ENCODE assay signal across 14 mouse cellular contexts in the genomic region with DNA sequence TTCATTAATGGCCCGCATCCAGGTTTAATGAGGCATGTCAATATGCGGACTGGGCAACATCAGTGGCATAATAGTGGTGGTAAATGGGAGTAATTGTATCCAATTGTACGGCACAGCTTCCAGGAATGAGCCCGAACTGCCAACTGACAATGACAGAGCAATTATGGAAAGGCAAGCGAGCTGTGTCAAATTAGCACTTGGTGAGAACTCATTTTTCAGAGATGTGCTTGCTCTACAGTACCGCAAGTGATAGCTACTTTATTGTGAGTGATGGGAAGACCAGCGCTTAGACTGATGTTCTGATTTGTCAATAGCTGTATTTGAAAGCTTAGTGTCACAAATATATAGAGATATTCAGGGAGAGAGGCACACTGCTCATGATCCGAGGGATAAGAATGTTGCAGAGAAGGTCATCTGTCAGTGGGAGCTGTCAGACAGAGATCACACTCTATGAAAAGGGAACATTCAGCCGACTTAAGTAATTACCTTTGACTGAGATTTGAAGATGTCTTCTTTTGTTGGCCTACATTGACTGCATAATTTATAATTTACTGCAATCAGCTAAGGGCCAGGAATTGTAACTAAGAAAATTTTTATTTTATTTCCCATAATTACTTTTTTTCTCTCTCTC.
DNase-seq lines count a peak whose midpoint lies in the region; ATAC-seq lines count a peak whose summit lies in the region.
"Had no signal": no experiment of that assay in that cellular context is flagged by ENCODE, and none has a peak within 500 bp of the region (broad histone marks: within the 10 kb centered on the region; RNA-seq: fewer than 3 reads in every experiment).

No protein-coding gene starts in this region.

- no peaks in the 10 kb centered on the region for H3K36me3 ChIP-seq in embryonic facial prominence, embryonic 14.5 days (ENCODE audit: control insufficient read depth, insufficient read depth, low read length)
- H3K36me3 ChIP-seq in embryonic facial prominence, embryonic 10.5 days (replicated peaks), result no peaks in the 10 kb centered on the region
- no peaks in the 10 kb centered on the region for H3K36me3 ChIP-seq in hindbrain, embryonic 13.5 days
- H3K36me3 ChIP-seq in neural tube, embryonic 11.5 days (ENCODE audit: control insufficient read depth, insufficient read depth, low read length), result no peaks in the 10 kb centered on the region

- no peak overlapping the region for H3K9ac ChIP-seq in embryonic facial prominence, embryonic 14.5 days (ENCODE audit: low read depth, low read length)
- no peak overlapping the region for H3K9ac ChIP-seq in hindbrain, embryonic 13.5 days
- H3K9ac ChIP-seq in neural tube, embryonic 11.5 days (ENCODE audit: low read length), result no peak overlapping the region

- no peaks in the 10 kb centered on the region for H3K4me1 ChIP-seq in embryonic facial prominence, embryonic 14.5 days (ENCODE audit: control insufficient read depth, insufficient read depth, low read length)
- H3K4me1 ChIP-seq in embryonic facial prominence, embryonic 10.5 days, result 0 out of 2 replicates have a peak, but pooled peaks cover 4% of the 10 kb centered on the region
- peaks cover 11% of the 10 kb centered on the region for H3K4me1 ChIP-seq in hindbrain, embryonic 13.5 days (replicated peaks)
- H3K4me1 ChIP-seq in neural tube, embryonic 11.5 days (ENCODE audit: control insufficient read depth, insufficient read depth, low read length), result no peaks in the 10 kb centered on the region

- no peak overlapping the region for H3K27ac ChIP-seq in embryonic facial prominence, embryonic 14.5 days (replicated peaks; ENCODE audit: low read depth, low read length)
- H3K27ac ChIP-seq in embryonic facial prominence, embryonic 10.5 days (replicated peaks), result no peak overlapping the region
- H3K27ac ChIP-seq in hindbrain, embryonic 13.5 days, result no peak overlapping the region
- no peak overlapping the region for H3K27ac ChIP-seq in neural tube, embryonic 11.5 days (ENCODE audit: low read depth, low read length)
- H3K27ac ChIP-seq: stomach, postnatal 0 days had no signal

- H3K4me2 ChIP-seq in embryonic facial prominence, embryonic 14.5 days (ENCODE audit: low read depth, low read length), result no peak overlapping the region
- H3K4me2 ChIP-seq in hindbrain, embryonic 13.5 days, result no peak overlapping the region
- no peak overlapping the region for H3K4me2 ChIP-seq in neural tube, embryonic 11.5 days (ENCODE audit: low read depth)

- peak; percentile 38 for DNase-seq in embryonic facial prominence, embryonic 14.5 days (ENCODE audit: low spot score)
- DNase-seq in embryonic facial prominence, embryonic 10.5 days (ENCODE audit: low spot score), result no peak
- DNase-seq in brain, adult 2 months (ENCODE audit: low read depth, low spot score), result peak; percentile 22
- DNase-seq in neural tube, embryonic 11.5 days (ENCODE audit: low spot score), result peak; percentile 50
- DNase-seq in gastrocnemius, adult 18-20 months (ENCODE audit: low spot score), result no peak
- DNase-seq in urinary bladder, adult 18-20 months (ENCODE audit: low spot score in 2 of 2), result no peak
- DNase-seq in heart, postnatal 10 days, result no peak
- DNase-seq: kidney, adult 9 months; liver; lung, postnatal 10 days; right cerebral cortex, postnatal 4 days had no signal

- H3K27me3 ChIP-seq in embryonic facial prominence, embryonic 14.5 days (replicated peaks; ENCODE audit: control insufficient read depth, insufficient read depth, low read length), result no peaks in the 10 kb centered on the region
- no peaks in the 10 kb centered on the region for H3K27me3 ChIP-seq in embryonic facial prominence, embryonic 10.5 days (replicated peaks; ENCODE audit: low read depth, poor library complexity, severe bottlenecking)
- H3K27me3 ChIP-seq in hindbrain, embryonic 13.5 days, result 0 out of 2 replicates have a peak, but pooled peaks cover 2% of the 10 kb centered on the region
- H3K27me3 ChIP-seq in neural tube, embryonic 11.5 days (ENCODE audit: control insufficient read depth, insufficient read depth, low read length), result no peaks in the 10 kb centered on the region

- intact Hi-C loops in heart, postnatal 10 days (cut with DNase I), result no loop called here

- ATAC-seq in embryonic facial prominence, embryonic 14.5 days (ENCODE audit: low read depth), result peak; percentile 50; the same call in 1 of the 2 replicates
- peak; percentile 89 for ATAC-seq in hindbrain, embryonic 13.5 days (ENCODE audit: low FRiP score)
- peak; percentile 85 for ATAC-seq in neural tube, embryonic 11.5 days (ENCODE audit: insufficient read depth, low FRiP score, low TSS enrichment)

- no peaks in the 10 kb centered on the region for H3K9me3 ChIP-seq in embryonic facial prominence, embryonic 14.5 days (ENCODE audit: control insufficient read depth, low read length)
- H3K9me3 ChIP-seq in embryonic facial prominence, embryonic 10.5 days, result no peaks in the 10 kb centered on the region
- no peaks in the 10 kb centered on the region for H3K9me3 ChIP-seq in hindbrain, embryonic 13.5 days
- H3K9me3 ChIP-seq in neural tube, embryonic 11.5 days (ENCODE audit: control insufficient read depth, low read length), result no peaks in the 10 kb centered on the region

- no peak overlapping the region for H3K4me3 ChIP-seq in embryonic facial prominence, embryonic 14.5 days (ENCODE audit: low read depth, low read length)
- H3K4me3 ChIP-seq in embryonic facial prominence, embryonic 10.5 days, result no peak overlapping the region
- H3K4me3 ChIP-seq in hindbrain, embryonic 13.5 days, result no peak overlapping the region
- H3K4me3 ChIP-seq in neural tube, embryonic 11.5 days (ENCODE audit: low read depth, low read length), result no peak overlapping the region
- H3K4me3 ChIP-seq: myocyte had no signal

- WGBS in embryonic facial prominence, embryonic 14.5 days, result 57% methylated on average over 9 of the region's 9 CpGs
- WGBS in embryonic facial prominence, embryonic 10.5 days, result 62% methylated on average over 9 of the region's 9 CpGs
- WGBS in hindbrain, embryonic 13.5 days, result 19% methylated on average over 9 of the region's 9 CpGs
- 36% methylated on average over 9 of the region's 9 CpGs for WGBS in neural tube, embryonic 11.5 days

Comparison
In these comparisons a context has a peak if more than half of its experiments do, and no peak if none do; other contexts are left out.
1. DNase-seq: peak in embryonic facial prominence, embryonic 14.5 days (single experiment), brain, adult 2 months (single experiment) and neural tube, embryonic 11.5 days (single experiment); none in embryonic facial prominence, embryonic 10.5 days (single experiment), gastrocnemius, adult 18-20 months (single experiment), urinary bladder, adult 18-20 months (0 of 2) and heart, postnatal 10 days (0 of 2).
2. Peak in every context shown above with its lines, with median percentiles within 50 percentile points of each other: ATAC-seq.